Mouse (Mus musculus) stomach, postnatal 0 days (tissue): ENCODE measurements around the gene St6galnac1. TPM values are rescaled to one million over a fixed set of nuclear protein-coding genes. Genes with fewer than 3 reads are reported as not detected.
A peak's percentile ranks its signal among the peaks of the same experiment; 100 is the strongest.

ENCODE experiments used
- ATAC-seq: fragments of 200-750 bp; cut with Nextera tagmentation; 2 replicates; pipeline ENCODE4 v1.8.0; 2017; ENCODE audit not compliant: low FRiP score, low TSS enrichment
- DNase-seq: peaks from one replicate; pipeline ENCODE4 v3.0.0-alpha.2; 2016; ENCODE audit warnings: low spot score
- H3K27ac ChIP-seq: fragments of 300-500 bp; sonication (generic); replicated peaks from 2 replicates; pipeline ENCODE4 v1.5.1; 2014; ENCODE audit warnings: mild to moderate bottlenecking, control low read depth
- H3K27me3 ChIP-seq: fragments of 300-500 bp; sonication (generic); 2 replicates; pipeline ENCODE4 v1.6.1; 2014; ENCODE audit warnings: low read length; ENCODE audit not compliant: control insufficient read depth, insufficient read depth
- H3K36me3 ChIP-seq: fragments of 300-500 bp; sonication (generic); 2 replicates; pipeline ENCODE4 v1.6.1; 2014; ENCODE audit warnings: low read length, mixed read lengths; ENCODE audit not compliant: control insufficient read depth, insufficient read depth
- H3K4me1 ChIP-seq: fragments of 300-500 bp; sonication (generic); replicated peaks from 2 replicates; pipeline ENCODE4 v1.6.1; 2014; ENCODE audit warnings: antibody characterized with exemption; ENCODE audit not compliant: control insufficient read depth, insufficient read depth
- H3K4me2 ChIP-seq: fragments of 300-500 bp; sonication (generic); replicated peaks from 2 replicates; pipeline ENCODE4 v1.6.1; 2014; ENCODE audit warnings: low read depth, mild to moderate bottlenecking, control low read depth, moderate library complexity
- H3K4me3 ChIP-seq: fragments of 300-500 bp; sonication (generic); 2 replicates; pipeline ENCODE4 v1.5.1; 2014; ENCODE audit warnings: low read depth, low read length, control low read depth
- H3K9ac ChIP-seq: fragments of 300-500 bp; sonication (generic); 2 replicates; pipeline ENCODE4 v1.6.1; 2014; ENCODE audit warnings: mild to moderate bottlenecking, low read length, control low read depth, mixed read lengths
- H3K9me3 ChIP-seq: fragments of 300-500 bp; sonication (generic); 2 replicates; pipeline ENCODE4 v1.6.1; 2016; ENCODE audit warnings: low read length; ENCODE audit not compliant: control insufficient read depth
- CTCF ChIP-seq: IDR thresholded peaks from 2 replicates; pipeline ENCODE4 v1.5.1; 2016; ENCODE audit warnings: antibody characterized with exemption, low read depth, mild to moderate bottlenecking, moderate library complexity
- EP300 ChIP-seq: optimal IDR thresholded peaks from 2 replicates; pipeline ENCODE3; 2016; ENCODE audit warnings: antibody characterized with exemption
- whole genome bisulfite sequencing: fragments of 180-500 bp; shearing (Covaris S2); extraction: QIAGEN DNeasy Blood & Tissue Kit; methylation state at CpG from one replicate; pipeline ENCODE4 v1.1.7; 2014; 5-methylcytosine and 5-hydroxymethylcytosine counted together
- polyA plus RNA-seq: library from polyadenylated mRNA; unstranded; fragments of >200 nt; fragmentation: Nextera tagmentation; extraction: Ambion mirVana; gene quantifications from 2 replicates; pipeline ENCODE4 v1.2.1, GENCODE M21; 2015

The St6galnac1 gene
- polyA plus RNA-seq, 1 experiment from 2014 or later = not detected

GRCm38 (mm10) chr11:116806136-116807071 is 31.1 kb upstream of the St6galnac1 start:
- H3K9ac ChIP-seq = no peak overlapping the region
- ATAC-seq (no peak), DNase-seq (no peak)
- H3K27ac ChIP-seq = 0 out of 2 replicates have a peak overlapping the region, but pooled peaks have one; percentile 35
- H3K4me3 ChIP-seq = no peak overlapping the region
- no peaks in the 10 kb centered on the region for H3K4me1 ChIP-seq
- H3K36me3 ChIP-seq = no peaks in the 10 kb centered on the region
- no peak overlapping the region for H3K4me2 ChIP-seq
- WGBS = 56% methylated on average over 15 of the region's 15 CpGs
- no peak for TF ChIP-seq CTCF
- TF ChIP-seq EP300 = no peak
- H3K27me3 ChIP-seq = no peaks in the 10 kb centered on the region
- no peaks in the 10 kb centered on the region for H3K9me3 ChIP-seq

- no peak for TF ChIP-seq EP300
- no peak for TF ChIP-seq CTCF
- H3K27me3 ChIP-seq = no peaks in the 10 kb centered on the region
- no peaks in the 10 kb centered on the region for H3K36me3 ChIP-seq
- 62% methylated on average over 5 of the region's 5 CpGs for WGBS
- H3K4me1 ChIP-seq = no peaks in the 10 kb centered on the region
- no peak overlapping the region for H3K4me2 ChIP-seq
- H3K9me3 ChIP-seq = no peaks in the 10 kb centered on the region
- no peak overlapping the region for H3K27ac ChIP-seq
- DNase-seq (no peak), ATAC-seq (no peak)
- H3K4me3 ChIP-seq = no peak overlapping the region
- no peak overlapping the region for H3K9ac ChIP-seq
These were observed 27.4 kb upstream of the St6galnac1 start for GRCm38 (mm10) chr11:116802709-116803108.

DNA sequence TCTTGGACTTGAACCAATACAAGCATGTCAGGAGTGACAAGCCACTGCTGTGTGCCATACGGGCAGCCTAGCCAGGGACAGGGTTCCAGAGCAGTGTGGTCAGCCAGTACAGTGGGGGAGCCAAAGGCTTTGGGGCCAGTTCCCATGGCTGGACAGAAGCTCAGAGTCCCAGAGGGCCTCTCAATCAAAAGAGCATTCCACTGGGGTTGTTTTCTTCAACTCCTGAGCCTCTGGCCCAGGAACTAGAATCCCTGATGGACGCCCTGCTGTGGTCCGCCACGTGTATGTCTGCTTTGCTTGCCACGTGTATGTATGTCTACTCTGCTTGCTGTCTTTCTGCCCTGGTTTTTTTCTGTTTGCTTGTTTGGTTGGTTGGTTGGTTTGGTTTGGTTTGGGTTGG is 25.8 kb upstream of the St6galnac1 start:
- no peaks in the 10 kb centered on the region for H3K9me3 ChIP-seq
- no peak overlapping the region for H3K27ac ChIP-seq
- no peaks in the 10 kb centered on the region for H3K36me3 ChIP-seq
- DNase-seq (no peak), ATAC-seq (no peak)
- no peak overlapping the region for H3K4me2 ChIP-seq
- H3K4me3 ChIP-seq = no peak overlapping the region
- TF ChIP-seq EP300 = no peak
- TF ChIP-seq CTCF = no peak
- H3K9ac ChIP-seq = no peak overlapping the region
- no peaks in the 10 kb centered on the region for H3K4me1 ChIP-seq
- H3K27me3 ChIP-seq = no peaks in the 10 kb centered on the region
- WGBS = 49% methylated on average over 5 of the region's 5 CpGs

GRCm38 (mm10) chr11:116799364-116799763 is 24.1 kb upstream of the St6galnac1 start:
- Histone ChIP-seq H3K27me3 (no peaks in the 10 kb centered on the region), H3K4me3 (no peak overlapping the region)
- WGBS = 68% methylated on average over 5 of the region's 5 CpGs

DNA sequence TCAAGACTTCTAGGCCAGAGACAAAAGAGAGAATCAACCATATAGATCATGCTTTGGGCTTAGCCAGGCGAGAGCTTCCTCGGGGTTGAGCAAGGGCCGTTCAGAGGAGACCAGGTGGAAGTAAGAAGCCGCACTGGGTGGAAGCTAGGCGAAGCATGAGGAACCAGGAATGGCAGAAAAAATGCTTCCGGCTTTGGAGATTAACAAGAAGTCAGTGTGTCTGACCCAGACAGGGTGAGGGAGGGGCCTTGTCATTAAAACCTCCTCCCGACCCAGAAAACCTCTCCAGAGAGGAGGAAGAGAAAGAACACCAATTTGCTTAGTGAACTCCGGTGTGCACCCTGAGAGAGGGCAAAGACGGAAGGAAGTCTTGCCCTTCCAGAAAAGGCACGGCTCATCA is 8.9 kb upstream of the St6galnac1 start:
- Histone ChIP-seq H3K4me1 (no peaks in the 10 kb centered on the region), H3K9me3 (no peaks in the 10 kb centered on the region), H3K27me3 (no peaks in the 10 kb centered on the region), H3K27ac (no peak overlapping the region), H3K4me2 (no peak overlapping the region), H3K9ac (no peak overlapping the region), H3K36me3 (no peaks in the 10 kb centered on the region), H3K4me3 (no peak overlapping the region)
- 87% methylated on average over 10 of the region's 10 CpGs for WGBS
- TF ChIP-seq EP300 (no peak), CTCF (no peak)
- ATAC-seq (no peak), DNase-seq (no peak)

More at GRCm38 (mm10) chr11:116799364-116799763, 24.1 kb upstream of the St6galnac1 start:
- H3K27ac ChIP-seq = no peak overlapping the region
- H3K9ac ChIP-seq = no peak overlapping the region
- ATAC-seq (no peak), DNase-seq (no peak)
- TF ChIP-seq CTCF (no peak), EP300 (no peak)
- no peaks in the 10 kb centered on the region for H3K36me3 ChIP-seq
- no peaks in the 10 kb centered on the region for H3K9me3 ChIP-seq
- no peak overlapping the region for H3K4me2 ChIP-seq
- no peaks in the 10 kb centered on the region for H3K4me1 ChIP-seq

- Histone ChIP-seq H3K9ac (no peak overlapping the region), H3K36me3 (no peaks in the 10 kb centered on the region), H3K9me3 (no peaks in the 10 kb centered on the region), H3K4me2 (no peak overlapping the region), H3K4me1 (no peaks in the 10 kb centered on the region), H3K27ac (no peak overlapping the region), H3K27me3 (no peaks in the 10 kb centered on the region), H3K4me3 (no peak overlapping the region)
- no peak for TF ChIP-seq EP300
- peak; percentile 51 for TF ChIP-seq CTCF
- WGBS = 32% methylated on average over 9 of the region's 9 CpGs
- ATAC-seq (peak; percentile 79; the same call in 1 of the 2 replicates), DNase-seq (peak; percentile 71)
These were observed 7.4 kb upstream of the St6galnac1 start for GRCm38 (mm10) chr11:116782737-116783145.
